Mouse (Mus musculus) ES-CJ7 (cell line): Measurements from ENCODE around the gene Ino80.

ENCODE experiments used
- DNase-seq: peaks from one replicate; pipeline ENCODE4 v3.0.0; 2011; ENCODE audit warnings: low read depth, low spot score

The Ino80 gene

GRCm38 (mm10) chr2:119353707-119354106 lies 123.8 kb downstream of the Ino80 start:
- DNase-seq, result no peak

- DNase-seq, result peak; percentile 92
Measured at GRCm38 (mm10) chr2:119350555-119351486, 126.7 kb downstream of the Ino80 start, which contains the start of gene Chac1. Gene Chac1, plus strand, starts transcription at chr2:119351229.

DNA sequence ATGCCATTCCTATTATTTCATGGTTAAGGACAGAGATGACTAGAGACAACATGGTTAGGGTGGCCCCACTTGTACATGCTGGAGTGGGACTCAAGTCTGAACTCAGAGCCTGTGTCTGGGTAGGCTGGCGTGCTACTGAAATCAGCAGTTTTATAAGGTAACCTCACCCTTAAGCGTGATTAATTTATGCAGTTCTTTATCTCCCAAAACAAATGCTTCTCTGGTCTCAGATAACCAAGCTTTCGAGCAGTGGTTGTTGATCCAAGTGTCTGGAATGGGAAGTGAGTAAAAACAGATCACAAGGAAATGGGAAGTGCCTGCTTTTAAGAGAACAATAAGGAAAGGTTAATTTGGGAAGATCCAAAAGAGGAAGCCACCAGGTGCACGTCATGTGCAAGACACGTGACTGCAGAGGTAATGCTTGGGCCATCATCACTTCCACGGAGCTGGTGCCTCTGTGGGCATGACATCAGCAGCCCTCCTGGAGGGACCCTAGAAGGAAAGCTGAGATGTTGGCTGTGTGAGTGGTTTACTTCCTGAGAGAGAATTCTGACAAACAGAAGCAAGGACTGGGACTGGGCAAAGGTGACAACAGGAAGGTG lies 132.8 kb downstream of the Ino80 start:
- no peak for DNase-seq

DNA sequence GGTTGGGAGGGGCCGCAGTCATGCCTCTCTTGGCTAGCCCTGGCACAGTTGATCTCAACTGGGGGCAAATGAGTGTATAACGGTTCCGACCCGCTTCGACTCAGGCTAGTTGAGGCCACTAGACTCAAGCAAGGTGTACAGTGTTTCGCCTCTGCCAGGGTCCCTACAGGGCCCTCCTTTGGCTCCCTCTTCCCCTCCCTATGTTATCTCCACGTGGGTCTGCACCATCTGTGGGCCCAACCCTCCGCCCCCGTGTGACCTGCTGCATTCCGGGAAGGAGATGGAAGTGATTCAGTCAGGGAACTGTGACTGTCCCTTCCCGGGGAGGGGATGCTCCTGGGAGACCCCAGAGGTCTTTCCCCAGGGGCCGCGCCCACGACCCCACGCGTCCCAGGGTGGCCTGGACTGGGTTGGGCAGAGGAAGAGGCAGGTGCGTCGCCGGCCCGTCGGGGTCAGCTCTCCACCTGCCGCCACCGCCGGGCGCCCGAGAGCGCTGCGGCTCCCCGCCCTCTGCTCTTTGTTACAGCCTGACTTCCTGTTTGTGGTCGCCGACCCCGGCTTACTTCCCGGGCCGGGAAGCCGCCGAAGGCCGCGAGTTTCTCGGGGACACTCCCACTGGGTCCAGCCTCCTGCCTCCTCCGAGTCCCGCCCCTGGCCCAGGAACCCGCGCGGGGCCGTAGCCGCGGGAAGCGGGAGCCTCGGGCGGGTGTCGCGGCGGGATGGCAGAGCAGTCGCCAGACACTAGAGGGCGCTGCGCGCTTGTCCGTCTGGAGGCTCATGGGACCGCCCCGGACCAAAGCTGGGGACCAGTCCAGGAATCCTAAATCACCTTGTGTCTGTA lies 139.8 kb downstream of the Ino80 start:
- DNase-seq, result peak; percentile 79

GRCm38 (mm10) chr2:119336470-119336869 lies 141.0 kb downstream of the Ino80 start:
- no peak for DNase-seq

GRCm38 (mm10) chr2:119336002-119336401 lies 141.5 kb downstream of the Ino80 start:
- no peak for DNase-seq

DNA sequence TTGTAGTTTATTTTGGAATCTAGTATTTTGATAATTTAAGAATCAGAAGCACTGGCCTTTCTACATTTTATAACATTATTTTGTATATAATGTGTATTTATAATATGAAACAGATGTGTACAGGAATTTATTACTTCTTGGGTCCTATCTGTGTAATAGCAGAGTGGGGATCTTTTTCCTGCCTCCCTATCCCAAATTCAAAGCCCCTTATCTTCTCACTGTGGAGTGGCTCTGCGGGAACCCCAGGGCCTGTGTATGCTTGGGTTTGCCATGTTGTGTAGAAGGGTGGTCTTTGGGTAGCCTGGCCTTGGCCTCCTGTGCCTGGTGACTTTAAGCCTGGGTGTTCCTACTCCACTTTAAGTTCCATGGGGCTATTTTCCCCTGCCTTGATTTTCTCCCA lies 142.0 kb downstream of the Ino80 start:
- DNase-seq, result no peak

DNA sequence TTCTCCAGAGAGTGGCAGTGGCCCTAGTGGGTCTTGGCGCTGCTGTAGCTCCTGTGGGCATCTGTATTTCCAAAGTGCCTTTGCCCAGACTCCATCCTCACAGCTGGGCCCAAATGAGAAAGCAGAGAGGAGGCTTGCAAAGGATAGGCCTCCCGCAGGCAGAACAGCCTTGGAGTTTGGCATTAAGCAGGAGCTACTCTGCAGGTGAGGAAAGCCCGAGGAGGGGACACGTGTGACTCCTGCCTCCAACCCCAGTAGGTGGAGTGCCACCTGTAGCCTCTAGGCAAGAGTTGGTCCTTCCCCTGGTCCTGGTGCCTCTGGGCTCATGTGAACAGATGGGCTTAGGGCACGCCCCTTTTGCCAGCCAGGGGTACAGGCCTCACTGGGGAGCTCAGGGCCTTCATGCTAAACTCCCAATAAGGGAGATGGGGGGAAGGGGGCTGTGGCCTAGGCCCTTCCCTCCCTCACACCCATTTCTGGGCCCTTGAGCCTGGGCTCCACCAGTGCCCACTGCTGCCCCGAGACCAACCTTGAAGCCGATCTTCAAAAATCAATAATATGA lies 142.4 kb downstream of the Ino80 start:
- DNase-seq, result no peak

- no peak for DNase-seq
Measured at GRCm38 (mm10) chr2:119334135-119334534, 143.4 kb downstream of the Ino80 start.

DNA sequence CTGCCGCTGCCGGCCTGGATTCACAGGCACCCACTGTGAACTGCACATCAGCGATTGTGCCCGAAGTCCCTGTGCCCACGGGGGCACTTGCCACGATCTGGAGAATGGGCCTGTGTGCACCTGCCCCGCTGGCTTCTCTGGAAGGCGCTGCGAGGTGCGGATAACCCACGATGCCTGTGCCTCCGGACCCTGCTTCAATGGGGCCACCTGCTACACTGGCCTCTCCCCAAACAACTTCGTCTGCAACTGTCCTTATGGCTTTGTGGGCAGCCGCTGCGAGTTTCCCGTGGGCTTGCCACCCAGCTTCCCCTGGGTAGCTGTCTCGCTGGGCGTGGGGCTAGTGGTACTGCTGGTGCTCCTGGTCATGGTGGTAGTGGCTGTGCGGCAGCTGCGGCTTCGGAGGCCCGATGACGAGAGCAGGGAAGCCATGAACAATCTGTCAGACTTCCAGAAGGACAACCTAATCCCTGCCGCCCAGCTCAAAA lies 145.3 kb downstream of the Ino80 start:
- no peak for DNase-seq

- DNase-seq, result no peak
Measured at GRCm38 (mm10) chr2:119330795-119331194, 146.7 kb downstream of the Ino80 start.

DNA sequence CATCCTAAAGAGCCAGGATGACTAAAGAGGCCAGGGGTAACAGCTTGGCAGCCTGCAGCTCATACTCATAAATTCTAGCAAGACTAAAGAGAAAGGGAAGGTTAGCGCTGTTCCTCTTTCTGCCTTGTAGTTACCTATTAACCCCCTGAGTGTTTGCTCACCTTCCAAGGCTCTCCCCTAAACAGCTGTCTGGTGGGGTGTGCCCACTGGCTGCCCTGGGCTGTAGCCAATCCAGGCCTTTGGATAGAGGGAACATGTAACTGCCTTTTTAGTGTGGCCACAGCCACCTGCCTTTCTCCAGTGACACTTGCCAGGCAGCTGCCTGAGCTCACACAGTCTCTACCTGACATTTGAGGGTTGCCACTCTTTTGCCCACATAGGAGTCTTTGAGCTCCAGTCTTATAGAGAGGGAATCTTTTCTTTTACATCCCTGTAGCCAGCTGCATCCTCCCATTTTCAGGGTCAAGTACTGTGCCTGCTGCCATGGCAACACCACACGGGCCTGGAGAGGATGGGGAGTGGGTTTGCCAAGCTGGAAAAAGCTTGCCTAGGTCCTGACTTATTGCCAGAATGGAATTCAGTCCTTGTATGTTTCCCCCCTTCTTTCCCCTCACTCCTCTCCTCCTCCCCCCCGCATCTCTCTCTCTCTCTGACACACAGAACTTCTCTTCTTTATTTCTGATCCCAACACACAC lies 148.2 kb downstream of the Ino80 start:
- DNase-seq, result no peak

DNA sequence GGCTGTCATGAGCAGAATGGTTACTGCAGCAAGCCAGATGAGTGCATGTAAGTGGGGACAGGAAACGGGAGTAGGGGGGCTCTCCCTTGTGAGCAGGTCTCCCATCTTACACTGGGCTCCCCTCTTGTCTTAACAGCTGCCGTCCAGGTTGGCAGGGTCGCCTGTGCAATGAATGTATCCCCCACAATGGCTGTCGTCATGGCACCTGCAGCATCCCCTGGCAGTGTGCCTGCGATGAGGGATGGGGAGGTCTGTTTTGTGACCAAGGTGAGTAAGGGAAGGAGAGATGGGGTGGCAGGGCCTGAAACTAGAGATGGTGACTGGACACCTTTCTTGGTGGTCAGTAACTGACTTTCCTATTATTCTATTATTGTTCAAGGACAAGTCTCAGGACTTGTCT lies 148.9 kb downstream of the Ino80 start:
- DNase-seq, result no peak

DNA sequence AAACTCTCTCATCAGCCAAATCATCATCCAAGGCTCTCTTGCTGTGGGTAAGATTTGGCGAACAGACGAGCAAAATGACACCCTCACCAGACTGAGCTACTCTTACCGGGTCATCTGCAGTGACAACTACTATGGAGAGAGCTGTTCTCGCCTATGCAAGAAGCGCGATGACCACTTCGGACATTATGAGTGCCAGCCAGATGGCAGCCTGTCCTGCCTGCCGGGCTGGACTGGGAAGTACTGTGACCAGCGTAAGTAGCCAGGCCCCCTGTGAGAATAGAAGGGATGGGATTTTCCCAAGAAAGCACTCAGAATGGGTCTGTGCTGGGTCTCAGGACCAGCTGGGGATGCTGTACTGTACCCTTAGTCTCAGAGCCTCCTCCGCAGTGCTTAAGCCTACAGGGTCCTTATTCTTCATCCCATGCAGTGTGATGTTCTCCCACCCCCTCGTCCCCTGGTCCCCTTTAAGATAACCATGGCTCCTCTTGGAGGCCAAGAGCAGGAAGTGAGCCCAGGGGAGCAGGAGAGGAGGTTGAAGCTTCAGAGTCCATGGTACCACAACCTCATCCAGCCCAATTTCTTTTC lies 149.5 kb downstream of the Ino80 start:
- no peak for DNase-seq

GRCm38 (mm10) chr2:119327102-119327480 lies 150.4 kb downstream of the Ino80 start:
- DNase-seq, result peak; percentile 72

DNA sequence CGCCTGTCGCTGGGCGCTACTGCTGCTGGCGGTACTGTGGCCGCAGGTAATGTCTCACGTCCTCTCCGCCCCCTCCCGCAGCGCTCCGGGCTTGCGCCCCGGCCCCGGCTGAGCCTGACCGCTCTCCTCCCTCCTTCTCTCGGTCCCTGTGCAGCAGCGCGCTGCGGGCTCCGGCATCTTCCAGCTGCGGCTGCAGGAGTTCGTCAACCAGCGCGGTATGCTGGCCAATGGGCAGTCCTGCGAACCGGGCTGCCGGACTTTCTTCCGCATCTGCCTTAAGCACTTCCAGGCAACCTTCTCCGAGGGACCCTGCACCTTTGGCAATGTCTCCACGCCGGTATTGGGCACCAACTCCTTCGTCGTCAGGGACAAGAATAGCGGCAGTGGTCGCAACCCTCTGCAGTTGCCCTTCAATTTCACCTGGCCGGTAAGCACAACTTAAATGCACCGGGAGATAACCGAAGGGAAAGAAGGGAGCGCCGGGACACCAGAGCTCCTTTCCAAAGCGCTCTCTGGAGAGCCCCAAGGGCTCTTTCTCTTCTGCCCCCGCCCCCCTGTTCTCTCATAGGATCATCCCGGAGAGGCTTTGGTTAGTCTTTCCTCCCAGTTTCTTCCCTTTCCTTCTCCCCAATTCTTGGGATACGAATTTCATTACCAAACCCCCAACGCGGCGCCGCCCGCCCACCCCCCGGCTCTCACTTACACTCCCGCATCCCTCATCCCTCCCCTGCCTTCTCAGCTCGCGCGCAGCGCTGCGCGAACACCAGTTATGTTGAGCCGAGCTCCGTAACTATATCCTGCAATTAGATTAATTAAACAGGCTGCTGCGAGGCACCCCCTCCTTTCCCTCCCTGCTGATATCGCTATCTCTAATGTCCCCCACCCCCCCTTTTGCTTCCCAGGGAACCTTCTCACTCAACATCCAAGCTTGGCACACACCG lies 151.1 kb downstream of the Ino80 start:
- DNase-seq, result no peak

DNA sequence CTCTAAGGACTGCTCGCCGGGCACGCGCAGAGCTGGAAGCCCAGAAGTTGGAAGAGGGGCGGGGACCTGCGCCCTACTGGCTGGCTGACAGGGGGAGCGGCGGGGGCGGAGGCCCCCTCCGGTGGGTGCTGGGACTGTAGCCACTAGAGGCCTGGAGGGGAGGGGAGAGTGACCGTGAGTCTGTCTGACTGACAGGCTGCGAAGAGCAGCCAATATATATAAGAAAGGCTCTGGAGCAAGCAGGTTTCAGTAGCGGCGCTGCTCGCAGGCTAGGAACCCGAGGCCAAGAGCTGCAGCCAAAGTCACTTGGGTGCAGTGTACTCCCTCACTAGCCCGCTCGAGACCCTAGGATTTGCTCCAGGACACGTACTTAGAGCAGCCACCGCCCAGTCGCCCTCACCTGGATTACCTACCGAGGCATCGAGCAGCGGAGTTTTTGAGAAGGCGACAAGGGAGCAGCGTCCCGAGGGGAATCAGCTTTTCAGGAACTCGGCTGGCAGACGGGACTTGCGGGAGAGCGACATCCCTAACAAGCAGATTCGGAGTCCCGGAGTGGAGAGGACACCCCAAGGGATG lies 151.8 kb downstream of the Ino80 start, which contains the start of gene Dll4:
TSS of gene Dll4 (plus strand) at position 217 of the 576 bp plus-strand sequence.
- DNase-seq, result peak; percentile 67

- peak; percentile 85 for DNase-seq
Measured at GRCm38 (mm10) chr2:119324576-119325318, 152.7 kb downstream of the Ino80 start.
